Mouse (Mus musculus) erythroblast, embryonic 14.5 days (primary cell): Measurements from ENCODE around the gene Mmp11.

ENCODE experiments used
- GATA1 ChIP-seq: IDR thresholded peaks from 2 replicates; pipeline ENCODE4 v1.6.1; 2012; ENCODE audit warnings: low read length, inconsistent platforms, mixed read lengths
- TAL1 ChIP-seq: IDR thresholded peaks from 3 replicates; pipeline ENCODE4 v1.6.1; 2012; ENCODE audit warnings: low read length, inconsistent platforms, mixed read lengths

DNA sequence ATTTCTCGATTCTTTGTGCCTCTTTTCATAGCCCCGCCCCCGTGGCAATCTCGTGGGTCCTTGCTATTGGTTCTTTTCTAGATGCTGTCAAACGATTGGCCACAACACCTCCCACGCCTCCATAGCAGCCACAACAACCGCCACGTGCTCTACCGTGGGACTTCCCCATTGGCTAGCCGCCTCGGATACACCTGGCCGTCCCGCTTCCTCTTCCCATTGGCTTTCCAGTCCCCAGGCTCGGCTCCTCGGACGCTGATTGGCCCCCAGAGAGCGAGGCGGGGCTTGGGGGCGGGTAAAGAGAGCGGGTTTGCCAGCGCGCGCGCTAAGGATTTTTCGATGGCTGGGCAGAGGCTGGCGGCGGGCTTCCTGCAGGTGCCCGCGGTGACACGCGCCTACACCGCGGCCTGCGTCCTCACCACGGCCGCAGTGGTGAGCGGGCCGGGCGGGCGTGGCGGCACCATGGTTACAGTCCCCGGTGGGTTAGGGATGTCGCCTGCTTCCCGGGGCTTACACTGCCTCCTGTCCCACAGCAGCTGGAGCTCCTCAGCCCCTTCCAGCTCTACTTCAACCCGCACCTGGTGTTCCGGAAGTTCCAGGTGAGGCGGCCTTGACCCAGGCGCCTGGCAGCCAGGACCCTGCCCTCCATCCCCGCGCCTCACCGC is 43.1 kb downstream of the Mmp11 start, which contains the start of gene Derl3:
- TF ChIP-seq GATA1 (no peak), TAL1 (no peak)
